Comparison of ENCODE assay signal across 8 mouse cellular contexts in genomic region chr10:82811855-82812431, GRCm38 (mm10). TPM values are rescaled to one million over a fixed set of nuclear protein-coding genes. Genes with fewer than 3 reads are reported as not detected.
DNase-seq lines count a peak whose midpoint lies in the region; ATAC-seq and TF ChIP-seq lines count a peak whose summit lies in the region.

No protein-coding gene starts in this region.

- ATAC-seq in intestine, postnatal 0 days, result peak; percentile 75
- ATAC-seq in limb, embryonic 14.5 days (ENCODE audit: low FRiP score, low read depth), result peak; percentile 78
- ATAC-seq in midbrain, embryonic 15.5 days (replicated peaks), result peak; percentile 82

- peak; percentile 92 for TF ChIP-seq CTCF in intestine, postnatal 0 days (IDR thresholded peaks at IDR 0.05; ENCODE audit: low read depth)

- peak; percentile 85 for DNase-seq in adrenal gland, postnatal 25 days
- DNase-seq in embryo, embryonic 9.5 days (ENCODE audit: extremely low spot score), result peak; percentile 84
- DNase-seq in heart, adult 11 months, result peak; percentile 95
- peak; percentile 72 for DNase-seq in limb, embryonic 14.5 days (ENCODE audit: low spot score)
- peak; percentile 54 for DNase-seq in spleen, adult 12 weeks (ENCODE audit: low spot score)
- DNase-seq in MN1 (ENCODE audit: low spot score), result no peak

- no peaks in the 10 kb centered on the region for H3K4me1 ChIP-seq in intestine, postnatal 0 days (replicated peaks; ENCODE audit: control insufficient read depth, insufficient read depth, low read length)
- H3K4me1 ChIP-seq in limb, embryonic 14.5 days (ENCODE audit: control insufficient read depth, insufficient read depth, low read length), result peaks cover 12% of the 10 kb centered on the region
- 0 out of 2 replicates have a peak, but pooled peaks cover 2% of the 10 kb centered on the region for H3K4me1 ChIP-seq in midbrain, embryonic 15.5 days

- H3K27me3 ChIP-seq in intestine, postnatal 0 days (replicated peaks; ENCODE audit: control insufficient read depth, insufficient read depth, low read length), result no peaks in the 10 kb centered on the region
- no peaks in the 10 kb centered on the region for H3K27me3 ChIP-seq in limb, embryonic 14.5 days (ENCODE audit: control insufficient read depth, insufficient read depth, low read length)
- no peaks in the 10 kb centered on the region for H3K27me3 ChIP-seq in midbrain, embryonic 15.5 days (replicated peaks)

- WGBS in intestine, postnatal 0 days, result 8% methylated on average over 35 of the region's 52 CpGs
- 9% methylated on average over 30 of the region's 52 CpGs for WGBS in limb, embryonic 14.5 days
- WGBS in midbrain, embryonic 15.5 days, result 7% methylated on average over 35 of the region's 52 CpGs

- peak overlapping the region; percentile 56 for H3K4me3 ChIP-seq in intestine, postnatal 0 days (ENCODE audit: low read depth, low read length)
- H3K4me3 ChIP-seq in limb, embryonic 14.5 days (replicated peaks; ENCODE audit: low read length), result peak overlapping the region; percentile 49
- H3K4me3 ChIP-seq in midbrain, embryonic 15.5 days, result peak overlapping the region; percentile 50

- peak overlapping the region; percentile 81 for H3K4me2 ChIP-seq in intestine, postnatal 0 days (replicated peaks; ENCODE audit: low read depth)
- peak overlapping the region; percentile 69 for H3K4me2 ChIP-seq in limb, embryonic 14.5 days (replicated peaks; ENCODE audit: low read depth, low read length, severe bottlenecking)
- peak overlapping the region; percentile 58 for H3K4me2 ChIP-seq in midbrain, embryonic 15.5 days

- no peaks in the 10 kb centered on the region for H3K9me3 ChIP-seq in intestine, postnatal 0 days (ENCODE audit: control insufficient read depth)
- H3K9me3 ChIP-seq in limb, embryonic 14.5 days (ENCODE audit: control insufficient read depth, low read length), result no peaks in the 10 kb centered on the region
- no peaks in the 10 kb centered on the region for H3K9me3 ChIP-seq in midbrain, embryonic 15.5 days

- no peak for TF ChIP-seq POLR2A in limb, embryonic 14.5 days (IDR thresholded peaks at IDR 0.05; ENCODE audit: borderline replicate concordance, extremely low read depth, insufficient read depth, insufficient read length)

- H3K36me3 ChIP-seq in intestine, postnatal 0 days (ENCODE audit: control insufficient read depth, insufficient read depth), result no peaks in the 10 kb centered on the region
- no peaks in the 10 kb centered on the region for H3K36me3 ChIP-seq in limb, embryonic 14.5 days (ENCODE audit: control insufficient read depth, insufficient read depth, low read length)
- no peaks in the 10 kb centered on the region for H3K36me3 ChIP-seq in midbrain, embryonic 15.5 days (replicated peaks)

- H3K9ac ChIP-seq in intestine, postnatal 0 days (ENCODE audit: low read depth, low read length), result peak overlapping the region; percentile 47; the same call in 1 of the 2 replicates
- peak overlapping the region; percentile 56 for H3K9ac ChIP-seq in limb, embryonic 14.5 days (ENCODE audit: low read depth, low read length, severe bottlenecking)
- peak overlapping the region; percentile 24; the same call in 1 of the 2 replicates for H3K9ac ChIP-seq in midbrain, embryonic 15.5 days

- no peak overlapping the region for H3K27ac ChIP-seq in intestine, postnatal 0 days (ENCODE audit: low read depth, low read length)
- no peak overlapping the region for H3K27ac ChIP-seq in limb, embryonic 14.5 days (replicated peaks; ENCODE audit: low read depth, low read length)
- H3K27ac ChIP-seq in midbrain, embryonic 15.5 days, result no peak overlapping the region

RNA-seq across cellular contexts. Expression of gene Txnrd1, which starts 21.8 kb away (rescaled TPM):
- 118 and 136 TPM in 2 replicates for total RNA-seq in adrenal gland, postnatal 25 days (2021)
- 65.7 and 67.7 TPM in 2 replicates for polyA plus RNA-seq in intestine, postnatal 0 days (2015; fragmentation: Nextera tagmentation; extraction: Ambion mirVana)
- polyA plus RNA-seq in limb, embryonic 14.5 days (2012; rRNA removed), result 67.7 and 71.4 TPM in 2 replicates
- 87.9 and 97.7 TPM in 2 replicates for polyA plus RNA-seq in limb, embryonic 14.5 days (2014; fragmentation: Nextera tagmentation; extraction: Ambion mirVana)
- 113 and 120 TPM in 2 replicates for polyA plus RNA-seq in midbrain, embryonic 15.5 days (2015; fragmentation: Nextera tagmentation; extraction: Ambion mirVana)

RNA-seq across cellular contexts. Expression of gene Nfyb, which starts 48.0 kb away (rescaled TPM):
- total RNA-seq in adrenal gland, postnatal 25 days (2021), result 23.5 and 25.9 TPM in 2 replicates
- polyA plus RNA-seq in intestine, postnatal 0 days (2015; fragmentation: Nextera tagmentation; extraction: Ambion mirVana), result 19.8 and 20.2 TPM in 2 replicates
- polyA plus RNA-seq in limb, embryonic 14.5 days (2012; rRNA removed), result 41.3 and 41.5 TPM in 2 replicates
- polyA plus RNA-seq in limb, embryonic 14.5 days (2014; fragmentation: Nextera tagmentation; extraction: Ambion mirVana), result 41.0 and 54.2 TPM in 2 replicates
- 46.4 and 47.1 TPM in 2 replicates for polyA plus RNA-seq in midbrain, embryonic 15.5 days (2015; fragmentation: Nextera tagmentation; extraction: Ambion mirVana)

RNA-seq across cellular contexts. Expression of gene Eid3, which starts 54.5 kb away (rescaled TPM):
- total RNA-seq in adrenal gland, postnatal 25 days (2021), result 4.6 TPM in 2 replicates
- polyA plus RNA-seq in intestine, postnatal 0 days (2015; fragmentation: Nextera tagmentation; extraction: Ambion mirVana), result 0.17 and 0.38 TPM in 2 replicates
- polyA plus RNA-seq in limb, embryonic 14.5 days (2012; rRNA removed), result 0.53 and 0.72 TPM in 2 replicates
- polyA plus RNA-seq in limb, embryonic 14.5 days (2014; fragmentation: Nextera tagmentation; extraction: Ambion mirVana), result 0.43 and 0.55 TPM in 2 replicates
- polyA plus RNA-seq in midbrain, embryonic 15.5 days (2015; fragmentation: Nextera tagmentation; extraction: Ambion mirVana), result 0.43 and 0.74 TPM in 2 replicates
